Mouse (Mus musculus): ENCODE measurements around the gene C2cd4a.

The C2cd4a gene

DNA sequence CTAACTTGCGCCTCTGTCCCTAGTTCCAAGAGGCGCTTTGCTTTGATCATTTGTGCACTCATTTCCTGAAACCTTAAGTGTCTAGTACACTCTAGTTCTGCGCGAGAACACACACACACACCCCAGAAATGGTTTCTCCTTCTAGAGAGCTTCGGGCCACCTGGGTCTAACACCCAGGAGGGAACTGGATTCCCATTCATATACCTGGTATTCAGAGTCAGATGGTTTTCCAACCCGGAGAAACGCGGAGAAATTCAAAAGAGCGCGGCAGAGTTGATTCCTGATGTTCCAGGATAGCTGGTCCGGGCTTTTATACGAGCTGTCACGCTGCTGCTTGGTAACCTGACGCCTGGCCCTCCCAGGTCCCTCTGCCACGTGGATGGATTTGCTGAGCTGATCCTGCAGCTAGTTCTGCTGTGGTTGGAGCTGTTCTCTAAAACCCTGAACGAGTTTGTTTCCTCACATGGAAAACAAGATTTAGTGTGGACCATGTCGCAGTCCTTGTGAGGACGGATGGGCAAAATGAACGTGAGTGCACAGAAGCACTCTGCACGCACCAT, at the start of gene C2cd4a:
Gene C2cd4a (minus strand): TSS at position 285 of the 560 bp plus-strand sequence.
- DNase-seq (ENCODE audit: low spot score) = peak; percentile 66

DNA sequence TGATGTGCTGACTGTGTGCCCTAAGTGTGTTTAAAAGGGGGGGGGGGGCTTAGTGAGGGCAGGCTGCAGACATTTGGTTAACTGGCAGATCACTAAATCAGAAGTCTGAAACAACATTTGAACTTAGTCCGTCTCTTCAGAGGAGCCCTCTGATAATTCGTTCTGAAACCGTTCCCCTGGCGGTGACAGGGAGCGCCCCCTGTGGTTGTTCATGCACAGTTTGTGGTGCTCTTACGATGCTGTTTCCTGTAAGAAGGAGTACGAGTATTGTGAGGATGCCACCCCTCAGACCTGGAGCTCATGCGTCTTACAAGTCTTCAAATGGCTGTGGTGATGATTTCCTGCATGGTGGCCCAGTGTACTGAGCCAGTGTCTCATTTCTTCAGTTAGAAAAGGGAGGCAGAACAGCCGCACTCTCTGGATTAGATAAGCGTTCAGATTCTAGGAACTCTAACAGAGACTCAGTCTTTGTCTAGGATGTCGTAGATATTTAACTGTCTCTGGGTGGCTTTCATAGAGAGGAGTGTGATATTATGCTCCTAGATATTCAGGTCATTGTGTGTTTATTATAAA, 46.2 kb upstream of the C2cd4a start:
- DNase-seq (ENCODE audit: low spot score) = no peak

DNA sequence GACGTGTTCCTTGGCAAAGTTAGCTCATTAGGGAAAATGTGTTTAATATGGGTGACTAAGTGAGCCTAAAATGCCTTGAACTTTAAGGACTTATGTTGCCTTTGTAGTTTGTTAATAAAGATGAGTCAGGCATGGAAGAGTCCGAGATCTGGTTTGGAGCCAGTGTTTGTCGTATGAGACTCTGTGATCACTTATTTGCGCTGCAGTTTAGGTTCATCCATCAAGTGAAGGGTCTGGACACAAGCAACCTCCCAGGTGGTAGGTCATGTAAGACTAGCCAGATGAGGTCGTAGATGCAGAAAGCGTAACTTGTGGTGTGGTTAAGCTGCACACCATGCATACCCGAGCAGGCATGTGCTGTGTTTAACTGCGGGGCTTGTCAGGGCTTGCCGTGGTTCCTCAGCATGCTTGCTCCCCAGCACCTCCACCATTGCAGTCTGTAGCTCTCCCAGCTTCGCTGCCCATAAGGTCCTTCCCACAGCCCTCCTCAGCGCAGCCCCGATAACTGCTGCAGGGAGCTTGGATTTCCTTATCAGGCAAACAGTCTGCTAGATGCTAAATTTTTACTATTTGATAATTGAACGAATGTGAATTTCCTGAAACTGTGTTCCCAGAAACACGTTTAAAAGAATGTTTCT, 45.1 kb upstream of the C2cd4a start:
- no peak for DNase-seq (ENCODE audit: low spot score)

DNA sequence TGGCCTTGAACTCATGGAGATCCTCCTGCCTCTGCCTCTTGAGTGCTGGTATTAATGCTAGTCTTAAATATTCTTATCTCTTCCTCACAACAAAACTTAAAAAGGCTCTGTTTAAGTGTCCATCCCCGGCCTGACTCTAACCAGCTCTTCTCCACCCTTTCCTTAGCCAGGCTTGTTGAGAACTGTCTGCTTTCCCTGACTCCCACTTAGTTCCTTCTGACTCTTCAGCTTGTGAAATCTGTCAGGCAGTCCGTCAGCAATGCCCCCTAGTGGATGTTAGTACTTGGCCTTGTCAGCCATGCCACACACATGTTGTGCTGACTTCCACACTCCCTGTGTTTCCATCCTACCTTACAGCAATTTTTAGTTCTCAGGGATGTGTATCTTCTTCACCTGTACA, 43.2 kb upstream of the C2cd4a start:
- peak; percentile 28 for DNase-seq (ENCODE audit: low spot score)

DNA sequence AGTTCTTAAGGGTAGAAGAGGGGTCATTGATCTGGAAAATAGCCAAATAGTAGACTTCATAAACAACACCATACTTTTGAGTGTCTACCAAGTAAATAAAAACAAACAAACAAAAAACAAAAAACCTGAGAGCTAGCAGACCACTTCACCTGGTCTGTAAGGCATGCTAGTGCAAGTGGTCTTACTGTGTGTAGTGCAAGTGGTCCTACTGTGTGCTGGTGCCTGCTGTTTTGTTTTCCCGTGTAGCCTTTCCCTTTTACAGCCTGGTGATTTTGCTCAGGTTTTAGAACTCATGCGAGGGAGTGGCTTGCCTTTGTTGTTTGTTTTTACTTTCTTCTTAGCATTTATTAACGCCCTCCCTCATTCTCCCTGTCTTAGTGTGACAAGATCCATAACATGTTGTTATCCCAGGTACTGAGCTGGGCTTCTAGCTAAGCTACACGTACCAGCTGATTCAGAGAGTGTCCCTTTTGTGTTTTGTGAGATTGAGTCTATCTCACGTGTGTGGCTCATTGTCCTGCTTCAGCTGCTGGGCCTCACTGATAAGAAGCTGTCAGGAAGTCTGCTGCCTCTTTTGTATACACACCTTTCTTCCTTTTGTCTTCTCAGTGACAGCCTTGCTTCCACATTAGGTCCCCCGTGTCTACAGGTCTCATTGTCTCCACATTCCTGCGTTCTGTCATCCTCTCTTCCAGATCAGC, 42.5 kb upstream of the C2cd4a start:
- no peak for DNase-seq (ENCODE audit: low spot score)

DNA sequence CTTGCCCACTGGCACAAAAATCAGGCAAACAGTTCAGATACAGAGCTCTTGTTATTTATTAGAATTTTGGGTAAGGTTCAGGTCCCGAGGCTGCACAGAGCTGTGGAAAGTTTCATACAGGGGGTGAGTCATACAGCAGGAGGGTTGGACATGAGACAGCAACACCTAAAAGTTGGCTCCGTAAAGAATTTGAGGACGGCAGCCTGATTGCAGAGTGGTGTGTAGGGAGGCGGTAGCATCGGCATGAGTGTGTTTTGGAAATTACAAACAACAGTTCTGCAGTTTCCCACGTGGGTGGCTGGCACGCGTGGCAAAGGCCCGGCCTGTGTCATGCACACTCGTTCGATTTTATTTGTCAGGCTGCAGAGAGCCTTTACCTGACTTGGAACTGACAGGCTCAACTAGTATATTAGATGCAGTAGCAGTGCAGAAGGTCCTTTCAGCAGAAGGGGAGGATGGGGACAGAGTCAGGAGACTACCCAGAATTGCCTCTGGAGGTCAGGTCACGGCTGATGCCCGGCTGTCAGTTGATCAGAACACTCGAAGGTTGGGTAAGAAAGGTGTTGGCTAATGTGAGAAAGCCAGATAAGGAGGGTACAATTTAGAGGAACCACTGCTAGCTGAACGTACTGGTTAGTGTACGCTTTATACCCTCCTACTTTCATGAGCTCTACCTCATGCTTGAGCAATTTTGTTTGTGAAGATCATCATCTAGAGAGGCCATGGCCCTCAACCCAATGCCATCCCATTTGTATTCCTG, 37.7 kb upstream of the C2cd4a start:
- no peak for DNase-seq (ENCODE audit: low spot score)

DNA sequence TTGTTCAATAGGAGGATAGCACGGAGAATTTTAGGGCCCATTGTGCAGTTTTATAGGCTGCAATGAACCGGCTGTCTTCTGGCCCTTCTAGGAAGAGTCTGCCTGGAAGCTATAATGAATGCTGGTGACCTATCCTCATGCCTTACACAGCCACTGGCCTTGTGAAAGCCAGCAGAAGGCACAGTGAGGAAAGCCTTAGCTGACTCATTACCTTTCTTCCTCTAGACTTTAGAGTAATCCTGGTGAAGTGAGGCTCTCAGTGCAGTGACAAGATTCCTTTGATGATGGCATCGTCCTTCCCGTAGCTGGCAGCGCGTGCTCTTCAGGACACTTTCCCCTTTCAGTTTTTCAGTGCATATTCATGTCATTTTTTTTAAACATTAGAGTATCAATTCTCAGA, 35.3 kb upstream of the C2cd4a start:
- no peak for DNase-seq (ENCODE audit: low spot score)

DNA sequence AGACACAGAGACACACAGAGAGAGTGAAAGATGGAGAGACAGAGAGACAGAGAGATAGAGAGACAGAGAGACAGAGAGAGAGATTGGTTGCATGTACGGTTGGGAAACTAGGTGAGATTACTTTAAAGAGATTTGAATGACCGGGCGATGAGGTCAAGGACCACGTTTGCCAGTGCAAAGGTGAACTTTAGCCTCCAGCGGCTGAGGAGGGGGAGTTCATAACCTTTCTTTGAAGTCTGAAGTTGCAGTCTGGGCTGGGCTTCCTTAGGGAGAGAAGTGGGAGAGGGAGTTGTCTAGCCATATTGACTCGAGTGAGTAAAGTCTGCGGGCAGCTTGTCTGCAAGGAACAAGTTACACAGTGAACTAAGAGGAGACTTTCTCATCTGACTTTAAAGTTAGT, 33.3 kb upstream of the C2cd4a start:
- no peak for DNase-seq (ENCODE audit: low spot score)

DNA sequence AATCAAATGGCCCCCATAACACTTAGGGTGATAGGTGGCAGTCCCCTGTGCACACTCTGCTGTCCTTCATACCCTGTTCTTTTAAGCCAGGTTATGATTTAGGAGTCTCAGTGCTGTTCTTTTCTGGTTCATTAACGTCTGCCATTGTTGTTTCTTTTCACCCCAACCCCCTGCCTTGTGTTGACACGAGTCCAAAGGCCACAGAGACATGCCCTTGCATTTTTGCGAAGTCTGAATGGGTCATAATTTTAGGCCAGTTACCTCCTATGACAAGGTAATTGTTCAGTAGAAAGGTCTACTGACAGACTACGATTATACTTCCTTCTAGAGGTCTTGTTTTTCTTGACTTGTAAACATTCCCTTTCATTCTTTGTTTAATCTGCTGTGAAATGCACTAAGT, 31.9 kb upstream of the C2cd4a start:
- no peak for DNase-seq (ENCODE audit: low spot score)

DNA sequence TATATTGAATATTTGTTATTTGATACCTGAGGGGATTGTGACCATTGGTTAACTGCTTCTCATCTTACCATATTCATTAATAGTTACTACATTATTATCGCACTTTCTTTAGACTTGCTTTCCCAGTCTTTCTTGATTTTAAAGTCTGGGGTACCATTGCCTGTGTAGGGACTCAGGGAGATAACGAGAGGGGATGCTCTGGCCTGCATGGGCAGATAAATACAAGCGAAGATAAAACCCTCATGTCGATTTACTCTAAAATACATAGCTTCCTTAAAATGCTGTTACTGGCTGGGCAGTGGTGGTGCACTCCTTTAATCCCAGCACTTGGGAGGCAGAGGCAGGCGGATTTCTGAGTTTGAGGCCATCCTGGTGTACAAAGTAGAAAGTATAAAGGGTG, 31.2 kb upstream of the C2cd4a start:
- no peak for DNase-seq (ENCODE audit: low spot score)

DNA sequence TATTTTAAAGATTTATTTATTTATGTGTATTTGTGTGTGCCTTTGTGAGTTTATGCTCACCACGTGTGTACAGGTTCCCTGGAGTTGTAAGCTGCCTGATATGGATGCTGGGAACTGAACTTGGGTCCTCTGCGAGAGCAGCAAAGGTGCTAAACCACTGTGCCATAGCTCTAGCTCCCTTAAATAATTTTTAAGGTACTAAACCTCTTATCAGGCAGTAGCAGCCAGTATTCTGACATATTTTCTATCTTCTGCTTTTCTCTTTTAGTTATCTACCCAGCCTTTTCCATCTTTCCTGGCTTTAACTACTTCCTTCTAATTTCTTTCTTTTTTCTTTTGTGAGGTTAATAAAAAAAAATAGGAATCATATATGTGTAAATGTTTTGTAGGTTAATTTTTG, 28.1 kb upstream of the C2cd4a start:
- DNase-seq (ENCODE audit: low spot score) = no peak

DNA sequence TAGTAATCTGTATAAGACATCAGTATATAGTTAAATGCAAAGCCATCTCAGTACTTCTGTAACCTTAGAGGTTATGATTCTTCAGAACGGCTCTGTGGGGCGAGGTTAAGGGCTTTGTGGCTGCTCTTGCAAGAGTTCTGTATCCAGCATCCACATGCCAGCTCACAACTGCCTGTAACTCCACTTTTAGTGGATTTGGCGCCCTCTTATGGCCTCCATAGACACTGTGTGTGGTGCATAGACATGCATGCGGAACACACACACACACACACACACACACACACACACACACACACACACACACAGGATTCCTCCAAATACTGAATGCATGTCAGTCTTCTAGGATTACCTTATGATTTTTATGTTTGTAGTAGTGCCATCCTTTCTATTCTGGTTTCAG, 19.0 kb upstream of the C2cd4a start:
- no peak for DNase-seq (ENCODE audit: low spot score)

DNA sequence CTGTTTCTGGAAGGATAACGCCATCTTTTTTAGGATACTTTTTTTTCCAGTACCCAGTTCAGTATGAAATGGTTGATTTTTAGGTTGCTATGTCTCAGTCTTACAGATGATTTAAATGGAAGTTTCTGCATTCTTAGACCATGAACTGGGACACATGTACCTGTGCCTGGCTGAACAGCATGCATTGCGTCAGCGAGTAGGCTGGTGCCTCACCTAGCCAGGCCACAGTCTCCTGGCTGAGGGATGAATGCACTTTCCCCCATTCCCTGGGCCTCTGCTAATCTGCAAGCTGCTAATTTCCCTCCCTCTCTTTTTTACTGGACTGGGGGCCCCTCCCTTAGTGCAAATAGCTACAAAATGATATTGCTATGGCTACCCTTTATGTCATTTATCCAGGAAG, 17.7 kb upstream of the C2cd4a start:
- no peak for DNase-seq (ENCODE audit: low spot score)

DNA sequence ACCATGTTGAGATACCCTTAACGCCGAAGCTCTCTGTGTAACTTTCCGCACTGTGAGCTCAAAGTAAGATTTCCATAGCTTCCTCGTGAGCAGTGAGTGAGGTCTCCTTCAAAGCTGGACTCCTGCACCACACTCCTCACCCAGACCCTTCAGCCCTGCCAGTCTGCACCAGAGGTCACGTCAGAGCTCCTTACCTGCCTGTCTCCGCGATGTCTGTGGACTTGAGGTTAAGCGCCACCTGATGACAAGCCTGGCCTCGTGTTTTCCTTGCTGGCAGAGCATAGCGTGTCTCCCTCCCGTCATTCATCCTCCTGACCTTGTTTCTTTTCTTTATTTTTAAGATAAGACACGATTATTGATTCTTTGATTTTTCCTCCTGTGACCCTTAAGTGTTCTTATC, 17.3 kb upstream of the C2cd4a start:
- no peak for DNase-seq (ENCODE audit: low spot score)

DNA sequence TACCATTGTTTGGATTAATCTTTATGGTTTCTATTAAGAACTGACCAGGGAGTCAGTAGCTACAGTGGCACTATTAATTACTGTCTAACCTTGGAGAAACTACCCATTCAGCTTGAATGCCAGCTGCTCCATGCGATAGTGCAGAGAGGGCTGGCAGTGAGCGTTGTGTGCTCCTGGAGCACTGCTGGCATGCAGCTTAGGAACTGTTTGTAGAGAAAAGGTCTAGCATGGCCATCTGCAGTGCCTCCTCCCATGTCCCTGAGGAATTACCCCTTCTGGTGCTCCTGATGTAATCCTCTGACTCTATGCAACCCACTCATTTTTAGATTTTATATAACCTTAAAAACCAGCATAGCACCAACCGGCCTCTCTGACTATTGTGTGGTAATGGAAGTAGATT, 15.5 kb upstream of the C2cd4a start:
- DNase-seq (ENCODE audit: low spot score) = no peak

DNA sequence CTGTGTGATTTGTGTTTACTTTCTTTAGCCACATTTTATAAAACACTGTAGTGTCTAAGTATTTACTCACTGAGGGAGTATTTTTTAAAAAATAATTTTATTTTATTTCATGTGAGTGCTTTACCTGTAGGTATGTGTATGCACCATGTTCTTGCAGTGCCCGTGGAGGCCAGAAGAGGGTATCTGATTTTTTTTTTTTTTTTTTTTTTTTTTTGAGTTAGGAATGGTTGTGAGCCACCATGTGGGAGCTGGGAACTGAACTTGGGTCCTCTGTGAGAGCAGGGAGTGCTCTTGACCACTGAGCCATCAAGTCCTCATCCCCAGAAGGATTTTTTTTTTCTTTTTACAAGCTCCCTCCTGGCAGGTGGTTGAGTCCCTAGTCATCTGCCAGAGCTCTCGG, 14.0 kb upstream of the C2cd4a start:
- DNase-seq (ENCODE audit: low spot score) = no peak

DNA sequence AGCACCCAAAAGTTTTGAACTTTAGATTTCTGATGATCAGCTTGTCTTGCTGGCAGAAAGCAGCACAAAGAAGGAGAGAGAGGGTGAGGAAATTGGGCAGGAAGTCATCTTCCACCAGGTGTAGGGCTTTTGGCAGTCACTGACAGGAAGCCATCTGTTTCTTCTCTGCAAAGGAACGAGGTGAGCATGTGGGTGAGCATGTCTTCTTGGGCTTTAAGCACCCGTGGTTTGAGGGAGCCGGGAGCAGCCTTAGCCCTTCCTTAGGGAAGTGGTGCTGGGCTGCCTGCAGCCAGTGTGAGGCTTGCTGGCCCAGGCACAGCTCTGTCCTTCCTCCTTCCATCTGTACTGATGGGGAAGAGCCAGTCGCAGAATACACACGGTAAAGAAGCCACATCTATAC, 13.5 kb upstream of the C2cd4a start:
- DNase-seq (ENCODE audit: low spot score) = peak; percentile 13

DNA sequence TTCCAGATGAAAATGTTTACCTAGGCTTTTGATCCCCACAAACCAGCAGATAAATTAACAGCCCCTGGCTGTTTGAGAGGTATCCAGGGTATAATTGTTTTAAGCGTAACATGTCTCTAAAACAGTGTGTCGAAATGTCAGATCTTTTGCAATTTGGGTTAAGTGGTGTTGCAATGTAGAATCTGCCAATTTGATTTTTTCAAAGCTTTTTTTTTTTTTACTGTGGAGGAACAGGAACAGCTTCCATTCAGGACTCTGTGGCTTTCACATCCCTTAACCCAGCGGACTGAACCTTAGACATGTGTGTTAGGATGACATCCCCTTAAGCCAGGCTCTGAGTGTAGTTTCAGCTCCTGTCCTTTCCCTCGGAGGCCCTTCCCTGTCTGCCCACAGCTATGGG, 12.9 kb upstream of the C2cd4a start:
- DNase-seq (ENCODE audit: low spot score) = no peak

DNA sequence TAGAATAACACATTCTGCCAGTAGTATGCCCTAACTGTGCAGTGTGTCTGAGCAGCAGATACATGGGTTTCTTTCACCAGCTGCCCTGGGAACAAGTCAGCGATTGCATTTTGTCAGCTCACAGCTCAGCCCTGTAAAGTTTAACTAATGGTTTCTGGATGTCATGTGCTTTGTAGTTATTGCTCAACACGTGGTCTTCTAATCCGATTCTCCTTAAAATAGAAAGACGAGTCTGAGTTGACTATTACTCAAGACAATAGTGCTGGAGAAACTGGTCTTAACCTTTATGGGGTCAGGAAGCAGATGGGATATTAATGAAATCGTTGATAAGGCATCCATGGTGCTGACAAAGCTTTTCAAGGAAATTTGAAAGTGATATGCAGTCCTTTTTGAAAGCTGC, 10.7 kb upstream of the C2cd4a start:
- no peak for DNase-seq (ENCODE audit: low spot score)

DNA sequence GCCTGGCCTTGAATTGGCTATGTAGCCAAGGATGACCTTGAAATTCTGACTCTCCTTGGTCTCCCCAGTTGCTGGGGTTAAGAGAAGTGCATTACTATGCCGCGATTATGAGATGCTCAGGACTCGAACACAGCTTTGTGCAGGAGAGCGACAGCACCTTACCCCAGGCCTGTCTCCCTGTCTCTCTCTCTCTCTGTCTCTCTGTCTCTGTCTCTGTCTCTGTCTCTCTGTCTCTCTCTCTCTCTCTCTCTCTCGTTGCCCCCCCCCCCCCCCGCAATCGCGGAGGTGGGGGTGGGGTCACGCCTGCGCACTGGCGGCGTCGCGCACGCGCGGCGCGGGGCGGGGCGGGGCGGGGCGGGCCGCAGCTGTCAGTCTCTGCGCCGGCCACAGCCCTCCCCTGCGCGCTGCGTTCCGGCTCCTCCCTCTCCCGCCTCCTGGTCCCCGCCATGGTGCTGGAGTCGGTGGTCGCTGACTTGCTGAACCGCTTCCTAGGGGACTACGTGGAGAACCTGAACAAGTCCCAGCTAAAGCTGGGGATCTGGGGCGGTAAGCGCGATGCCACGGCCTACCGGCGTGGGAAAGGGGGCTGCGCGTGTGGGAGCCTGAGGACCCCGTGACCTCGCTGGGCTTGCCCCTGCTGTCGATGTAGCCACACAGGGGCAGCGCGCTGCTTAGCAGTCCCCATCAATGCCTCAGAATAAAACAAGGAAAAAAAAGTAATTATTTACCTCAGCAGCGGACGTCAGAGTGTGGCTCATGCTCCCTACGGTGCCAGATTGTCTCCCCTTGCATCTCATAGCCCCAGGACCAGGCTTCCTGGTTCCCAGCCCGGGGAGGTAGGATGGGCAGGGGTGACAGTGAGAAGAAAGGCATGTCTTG, 8.1 kb upstream of the C2cd4a start, which contains the start of gene Vps13c:
Gene Vps13c (plus strand): TSS at position 416 of the 879 bp plus-strand sequence.
- DNase-seq (ENCODE audit: low spot score) = peak; percentile 81

DNA sequence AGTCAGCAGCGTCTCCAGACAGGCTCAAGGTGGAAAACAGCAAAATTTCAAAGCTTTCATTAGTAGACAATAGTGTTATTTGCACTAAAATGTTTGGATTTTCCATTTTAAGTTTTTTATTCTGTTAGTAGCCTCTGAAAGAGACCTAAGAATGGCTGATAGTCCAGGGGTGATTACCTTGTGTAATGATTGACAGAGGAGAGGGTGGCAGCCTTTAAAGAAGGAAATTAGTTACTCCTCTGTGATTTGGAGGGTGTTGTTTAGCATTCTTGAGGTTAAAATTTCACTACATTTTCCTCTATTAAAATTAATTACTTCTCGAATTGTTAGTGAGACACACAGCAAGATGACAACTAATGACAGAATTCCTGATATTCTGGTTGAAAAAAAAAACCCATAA, 5.2 kb upstream of the C2cd4a start:
- DNase-seq (ENCODE audit: low spot score) = no peak

DNA sequence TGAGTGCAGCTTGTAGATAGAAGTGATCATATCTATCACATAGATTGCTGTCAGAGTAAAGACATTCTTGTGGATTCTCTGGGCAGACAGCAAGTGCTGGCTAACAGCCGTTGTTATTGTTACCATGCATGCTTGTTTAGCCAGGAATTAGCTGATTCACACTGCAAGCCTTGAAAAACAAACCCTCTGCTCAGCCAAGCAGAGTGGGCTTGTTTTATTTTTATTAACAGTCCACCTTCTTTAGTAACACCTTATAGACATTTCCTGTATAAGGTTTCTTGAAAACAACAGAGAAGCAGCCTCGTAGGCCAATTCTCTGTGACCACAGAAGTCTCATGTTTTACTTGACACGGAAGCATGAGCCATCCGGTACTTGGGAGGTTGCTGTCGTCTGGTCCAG, 2.4 kb upstream of the C2cd4a start:
- DNase-seq (ENCODE audit: low spot score) = no peak
